Mouse (Mus musculus) midbrain, embryonic 14.5 days (tissue): ENCODE results near the gene Galk1. TPM values are rescaled to one million over a fixed set of nuclear protein-coding genes. Genes with fewer than 3 reads are reported as not detected.

ENCODE experiments used
- ATAC-seq: fragments of 200-750 bp; cut with Nextera tagmentation; 2 replicates; pipeline ENCODE4 v1.8.0; 2017; ENCODE audit warnings: moderate number of reproducible peaks, moderate library complexity; ENCODE audit not compliant: low FRiP score, low TSS enrichment
- DNase-seq: peaks from one replicate; pipeline ENCODE4 v3.0.0-alpha.2; 2015
- H3K27ac ChIP-seq: fragments of 300-500 bp; sonication (generic); replicated peaks from 2 replicates; pipeline ENCODE4 v1.5.1; 2014; ENCODE audit warnings: mild to moderate bottlenecking, low read depth, low read length, moderate library complexity
- H3K27me3 ChIP-seq: fragments of 300-500 bp; sonication (generic); 2 replicates; pipeline ENCODE4 v1.6.1; 2014; ENCODE audit warnings: low read length, control low read depth, mixed read lengths; ENCODE audit not compliant: control insufficient read depth, insufficient read depth
- H3K36me3 ChIP-seq: fragments of 300-500 bp; sonication (generic); 2 replicates; pipeline ENCODE4 v1.6.1; 2014; ENCODE audit warnings: low read length, control low read depth; ENCODE audit not compliant: control insufficient read depth, insufficient read depth
- H3K4me1 ChIP-seq: fragments of 300-500 bp; sonication (generic); 2 replicates; pipeline ENCODE4 v1.6.1; 2014; ENCODE audit warnings: mild to moderate bottlenecking, antibody characterized with exemption, low read length, control low read depth; ENCODE audit not compliant: control insufficient read depth, insufficient read depth
- H3K4me2 ChIP-seq: fragments of 300-500 bp; sonication (generic); 2 replicates; pipeline ENCODE4 v1.6.1; 2014; ENCODE audit warnings: mild to moderate bottlenecking, low read length, moderate library complexity
- H3K4me3 ChIP-seq: fragments of 300-500 bp; sonication (generic); replicated peaks from 2 replicates; pipeline ENCODE4 v1.5.1; 2014; ENCODE audit warnings: low read depth, low read length
- H3K9ac ChIP-seq: fragments of 300-500 bp; sonication (generic); replicated peaks from 2 replicates; pipeline ENCODE4 v1.6.1; 2014; ENCODE audit warnings: mild to moderate bottlenecking, low read length, moderate library complexity
- H3K9me3 ChIP-seq: fragments of 300-500 bp; sonication (generic); 2 replicates; pipeline ENCODE4 v1.6.1; 2016; ENCODE audit warnings: low read length, control low read depth, mixed read lengths; ENCODE audit not compliant: control insufficient read depth
- WGBS: fragments of 180-500 bp; shearing (Covaris S2); extraction: QIAGEN DNeasy Blood & Tissue Kit; methylation state at CpG from one replicate; pipeline ENCODE4 v1.1.7; 2014; 5-methylcytosine and 5-hydroxymethylcytosine counted together
- polyA plus RNA-seq: library from polyadenylated mRNA; unstranded; fragments of >200 nt; fragmentation: Nextera tagmentation; extraction: Ambion mirVana; gene quantifications from 2 replicates; pipeline ENCODE4 v1.2.1, GENCODE M21; 2014

The Galk1 gene
- polyA plus RNA-seq, 1 experiment from 2014 or later = 39.3 TPM

GRCm38 (mm10) chr11:116008832-116009375 is 3.6 kb downstream of the Galk1 start:
- Histone ChIP-seq H3K27me3 (no peaks in the 10 kb centered on the region), H3K9ac (no peak overlapping the region), H3K4me2 (no peak overlapping the region), H3K4me3 (no peak overlapping the region), H3K4me1 (peaks cover 27% of the 10 kb centered on the region), H3K9me3 (no peaks in the 10 kb centered on the region), H3K36me3 (no peaks in the 10 kb centered on the region), H3K27ac (no peak overlapping the region)
- WGBS = 79% methylated on average over 13 of the region's 13 CpGs
- no peak for DNase-seq
- ATAC-seq = no peak

- no peak for ATAC-seq
- Histone ChIP-seq H3K4me3 (no peak overlapping the region), H3K36me3 (no peaks in the 10 kb centered on the region), H3K9ac (no peak overlapping the region), H3K27ac (no peak overlapping the region), H3K4me1 (peaks cover 27% of the 10 kb centered on the region), H3K9me3 (no peaks in the 10 kb centered on the region), H3K4me2 (no peak overlapping the region), H3K27me3 (no peaks in the 10 kb centered on the region)
- 87% methylated on average over 11 of the region's 11 CpGs for WGBS
- no peak for DNase-seq
Measured at GRCm38 (mm10) chr11:116008411-116008810, 4.1 kb downstream of the Galk1 start.

GRCm38 (mm10) chr11:116007095-116007850 is 5.2 kb downstream of the Galk1 start:
- DNase-seq (no peak), ATAC-seq (no peak)
- Histone ChIP-seq H3K27ac (no peak overlapping the region), H3K27me3 (no peaks in the 10 kb centered on the region), H3K4me3 (no peak overlapping the region), H3K9me3 (no peaks in the 10 kb centered on the region), H3K9ac (no peak overlapping the region), H3K4me1 (peaks cover 17% of the 10 kb centered on the region), H3K4me2 (no peak overlapping the region), H3K36me3 (no peaks in the 10 kb centered on the region)
- WGBS = 88% methylated on average over 28 of the region's 28 CpGs

DNA sequence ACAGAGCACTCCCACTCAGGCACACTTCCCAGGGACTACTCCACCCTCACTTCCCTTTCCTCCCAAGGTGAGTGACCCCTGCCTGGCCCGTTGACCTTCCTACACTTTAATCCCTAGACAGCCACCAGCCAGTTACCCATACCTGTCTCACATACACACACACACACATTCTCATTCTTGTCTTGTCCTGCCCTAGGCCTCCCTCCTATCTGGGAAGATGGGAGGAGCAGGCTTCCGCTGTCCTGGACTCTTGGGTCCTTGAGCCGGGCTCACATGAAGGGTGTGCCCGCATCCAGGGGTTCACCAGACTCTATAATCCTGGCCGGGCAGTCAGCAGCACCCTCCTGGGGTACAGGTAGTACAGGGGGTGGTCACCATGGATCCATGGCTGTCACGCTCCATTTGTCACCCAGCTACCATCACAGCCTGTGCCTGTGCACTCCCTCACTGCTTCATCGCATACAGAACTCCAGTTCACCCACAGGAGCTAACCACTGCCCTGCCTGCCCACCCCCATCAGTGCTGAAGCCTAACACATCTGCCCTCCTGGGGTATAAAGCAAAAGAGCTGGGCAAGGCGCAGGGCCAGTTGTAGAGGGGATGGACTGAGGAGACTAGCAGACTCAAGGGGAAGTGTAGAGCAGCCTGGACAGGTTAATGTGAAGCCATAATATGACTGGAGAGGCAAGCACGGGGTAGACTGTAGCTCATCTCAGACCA is 6.7 kb downstream of the Galk1 start:
- ATAC-seq = 0 out of 2 replicates have a peak, but pooled peaks have one; percentile 24
- Histone ChIP-seq H3K4me3 (no peak overlapping the region), H3K9me3 (no peaks in the 10 kb centered on the region), H3K4me1 (peaks cover 14% of the 10 kb centered on the region; the same call in 1 of the 2 replicates), H3K27me3 (no peaks in the 10 kb centered on the region), H3K9ac (no peak overlapping the region), H3K27ac (no peak overlapping the region), H3K36me3 (no peaks in the 10 kb centered on the region), H3K4me2 (peak overlapping the region; percentile 62; the same call in 1 of the 2 replicates)
- 65% methylated on average over 9 of the region's 9 CpGs for WGBS
- no peak for DNase-seq

GRCm38 (mm10) chr11:116004840-116005700 is 7.4 kb downstream of the Galk1 start:
- H3K9me3 ChIP-seq = no peaks in the 10 kb centered on the region
- no peak overlapping the region for H3K27ac ChIP-seq
- ATAC-seq (peak; percentile 31), DNase-seq (peak; percentile 79)
- peak overlapping the region; percentile 27 for H3K4me3 ChIP-seq
- 6% methylated on average over 54 of the region's 54 CpGs for WGBS
- H3K4me1 ChIP-seq = peaks cover 18% of the 10 kb centered on the region
- H3K27me3 ChIP-seq = no peaks in the 10 kb centered on the region
- peak overlapping the region; percentile 62 for H3K4me2 ChIP-seq
- peak overlapping the region; percentile 34; the same call in 1 of the 2 replicates for H3K9ac ChIP-seq
- no peaks in the 10 kb centered on the region for H3K36me3 ChIP-seq

DNA sequence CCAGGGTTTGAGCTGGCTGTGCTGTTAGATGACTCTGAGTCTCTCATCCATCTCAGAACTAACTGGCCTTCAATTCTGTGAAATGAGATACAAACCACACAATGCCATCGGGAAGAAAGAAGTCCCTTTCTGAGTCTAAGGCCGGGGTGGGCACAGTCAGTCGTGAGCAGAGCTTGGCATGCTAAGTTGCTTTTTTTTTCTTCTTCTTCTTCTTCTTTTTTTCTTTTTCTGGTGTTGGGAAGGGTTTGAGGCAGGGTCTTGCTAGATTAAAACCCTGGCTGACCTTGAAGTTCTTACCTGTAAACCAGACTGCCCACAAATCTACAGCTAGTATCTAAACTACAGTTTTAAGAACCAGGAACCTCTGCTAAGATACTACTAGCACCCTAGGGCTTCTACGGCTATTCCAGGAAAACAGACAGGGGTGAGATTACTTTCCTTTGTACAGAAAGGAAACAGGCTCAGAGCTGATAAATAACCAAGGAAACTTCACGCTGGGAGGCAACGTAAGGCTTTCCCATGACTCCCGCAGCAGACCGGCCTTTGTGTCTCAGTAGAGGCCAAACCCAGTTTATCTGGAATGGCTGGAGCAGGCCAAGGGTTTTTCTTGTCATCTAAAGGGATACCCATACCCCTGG is 8.2 kb downstream of the Galk1 start:
- peak overlapping the region; percentile 27 for H3K4me3 ChIP-seq
- peak overlapping the region; percentile 34; the same call in 1 of the 2 replicates for H3K9ac ChIP-seq
- DNase-seq (no peak), ATAC-seq (no peak)
- H3K4me2 ChIP-seq = peak overlapping the region; percentile 62
- no peaks in the 10 kb centered on the region for H3K27me3 ChIP-seq
- H3K9me3 ChIP-seq = no peaks in the 10 kb centered on the region
- H3K4me1 ChIP-seq = peaks cover 18% of the 10 kb centered on the region
- 33% methylated on average over 8 of the region's 8 CpGs for WGBS
- no peaks in the 10 kb centered on the region for H3K36me3 ChIP-seq
- no peak overlapping the region for H3K27ac ChIP-seq

DNA sequence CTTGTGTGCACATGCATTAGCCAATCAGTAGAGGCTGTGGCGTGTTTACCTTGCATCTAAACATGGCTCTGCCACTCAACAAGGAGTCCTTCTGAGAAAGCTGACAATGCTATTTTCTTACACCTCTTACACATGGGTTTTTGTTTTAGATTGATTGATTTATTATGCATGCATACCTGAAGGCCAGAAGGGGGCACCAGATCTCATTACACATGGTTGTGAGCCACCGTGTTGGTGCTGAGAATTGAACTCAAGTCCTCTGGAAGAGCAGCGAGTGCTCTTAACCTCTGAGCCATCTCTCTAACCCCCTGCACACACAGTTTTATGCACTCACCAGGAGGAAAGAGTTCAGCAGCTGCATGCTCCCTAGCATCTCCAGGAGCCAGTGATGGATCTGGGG is 9.6 kb downstream of the Galk1 start:
- Histone ChIP-seq H3K9me3 (no peaks in the 10 kb centered on the region), H3K9ac (no peak overlapping the region), H3K4me3 (no peak overlapping the region), H3K36me3 (no peaks in the 10 kb centered on the region), H3K27ac (no peak overlapping the region), H3K4me1 (peaks cover 18% of the 10 kb centered on the region), H3K27me3 (no peaks in the 10 kb centered on the region), H3K4me2 (no peak overlapping the region)
- DNase-seq (no peak), ATAC-seq (no peak)
- WGBS = 94% methylated on average over 3 of the region's 3 CpGs

GRCm38 (mm10) chr11:116001725-116002124 is 10.8 kb downstream of the Galk1 start:
- H3K27me3 ChIP-seq = no peaks in the 10 kb centered on the region
- H3K4me1 ChIP-seq = peaks cover 18% of the 10 kb centered on the region
- H3K36me3 ChIP-seq = no peaks in the 10 kb centered on the region
- H3K9ac ChIP-seq = no peak overlapping the region
- 76% methylated on average over 6 of the region's 6 CpGs for WGBS
- H3K27ac ChIP-seq = no peak overlapping the region
- DNase-seq = no peak
- H3K4me2 ChIP-seq = no peak overlapping the region
- no peaks in the 10 kb centered on the region for H3K9me3 ChIP-seq
- no peak overlapping the region for H3K4me3 ChIP-seq
- no peak for ATAC-seq
